Mouse (Mus musculus) lung, postnatal 0 days (tissue): ENCODE measurements around the gene Rab33b. TPM values are rescaled to one million over a fixed set of nuclear protein-coding genes. Genes with fewer than 3 reads are reported as not detected.

Source experiments
- ATAC-seq: fragments of 200-750 bp; cut with Nextera tagmentation; 2 replicates; pipeline ENCODE4 v1.8.0; 2017; ENCODE audit warnings: moderate library complexity
- DNase-seq: peaks from one replicate; pipeline ENCODE4 v3.0.0-alpha.2; 2016; ENCODE audit warnings: low spot score
- H3K27ac ChIP-seq: fragments of 300-500 bp; sonication (generic); 2 replicates; pipeline ENCODE4 v1.5.1; 2014; ENCODE audit warnings: antibody characterized with exemption, mild to moderate bottlenecking, low read length, mixed read lengths
- H3K27me3 ChIP-seq: fragments of 300-500 bp; sonication (generic); replicated peaks from 2 replicates; pipeline ENCODE4 v1.6.1; 2014; ENCODE audit warnings: low read length, mixed read lengths; ENCODE audit not compliant: insufficient read depth
- H3K36me3 ChIP-seq: fragments of 300-500 bp; sonication (generic); 2 replicates; pipeline ENCODE4 v1.6.1; 2014; ENCODE audit warnings: low read length, mixed read lengths; ENCODE audit not compliant: insufficient read depth
- H3K4me1 ChIP-seq: fragments of 300-500 bp; sonication (generic); 2 replicates; pipeline ENCODE4 v1.6.1; 2014; ENCODE audit warnings: antibody characterized with exemption, low read depth, low read length, mixed read lengths; ENCODE audit not compliant: insufficient read depth
- H3K4me2 ChIP-seq: fragments of 300-500 bp; sonication (generic); replicated peaks from 2 replicates; pipeline ENCODE4 v1.6.1; 2014; ENCODE audit warnings: low read depth, mild to moderate bottlenecking, low read length, moderate library complexity, mixed read lengths
- H3K4me3 ChIP-seq: fragments of 300-500 bp; sonication (generic); 2 replicates; pipeline ENCODE4 v1.5.1; 2014; ENCODE audit warnings: low read depth, low read length
- H3K9ac ChIP-seq: fragments of 300-500 bp; sonication (generic); replicated peaks from 2 replicates; pipeline ENCODE4 v1.6.1; 2014; ENCODE audit warnings: low read depth, mild to moderate bottlenecking
- H3K9me3 ChIP-seq: fragments of 300-500 bp; sonication (generic); 2 replicates; pipeline ENCODE4 v1.6.1; 2016; ENCODE audit warnings: low read length, mixed read lengths
- CTCF ChIP-seq: IDR thresholded peaks from 2 replicates; pipeline ENCODE4 v1.5.1; 2016; ENCODE audit warnings: antibody characterized with exemption, mild to moderate bottlenecking
- EP300 ChIP-seq: IDR thresholded peaks from 2 replicates; pipeline ENCODE4 v1.6.1; 2016; ENCODE audit warnings: antibody characterized with exemption, mild to moderate bottlenecking, control low read depth
- WGBS: fragments of 180-500 bp; shearing (Covaris S2); extraction: QIAGEN DNeasy Blood & Tissue Kit; methylation state at CpG from one replicate; pipeline ENCODE4 v1.1.7; 2014; 5-methylcytosine and 5-hydroxymethylcytosine counted together
- polyA plus RNA-seq: library from polyadenylated mRNA; unstranded; fragments of >200 nt; fragmentation: Nextera tagmentation; extraction: Ambion mirVana; gene quantifications from 2 replicates; pipeline ENCODE4 v1.2.1, GENCODE M21; 2015

Rab33b gene
- polyA plus RNA-seq, 1 experiment from 2014 or later = 24.9 TPM

- Histone ChIP-seq H3K4me3 (no peak overlapping the region), H3K4me2 (peak overlapping the region; percentile 9; the same call in 1 of the 2 replicates), H3K36me3 (peaks cover 28% of the 10 kb centered on the region), H3K4me1 (no peaks in the 10 kb centered on the region), H3K9me3 (no peaks in the 10 kb centered on the region), H3K9ac (no peak overlapping the region), H3K27me3 (no peaks in the 10 kb centered on the region), H3K27ac (peak overlapping the region; percentile 76)
- no peak for TF ChIP-seq CTCF
- no peak for TF ChIP-seq EP300
- ATAC-seq = no peak
- WGBS = 52% methylated on average over 5 of the region's 5 CpGs
- no peak for DNase-seq
Observed at GRCm38 (mm10) chr3:51532282-51532620, 48.5 kb downstream of the Rab33b start.

- Histone ChIP-seq H3K9me3 (no peaks in the 10 kb centered on the region), H3K9ac (no peak overlapping the region), H3K4me1 (no peaks in the 10 kb centered on the region), H3K36me3 (peaks cover 30% of the 10 kb centered on the region), H3K27ac (no peak overlapping the region), H3K4me3 (no peak overlapping the region), H3K27me3 (no peaks in the 10 kb centered on the region), H3K4me2 (no peak overlapping the region)
- TF ChIP-seq EP300 = no peak
- TF ChIP-seq CTCF = no peak
- no peak for ATAC-seq
- 64% methylated on average over 5 of the region's 5 CpGs for WGBS
- no peak for DNase-seq
Observed at GRCm38 (mm10) chr3:51533573-51533972, 49.9 kb downstream of the Rab33b start.

- Histone ChIP-seq H3K27ac (no peak overlapping the region), H3K36me3 (peaks cover 30% of the 10 kb centered on the region), H3K4me3 (no peak overlapping the region), H3K4me2 (no peak overlapping the region), H3K27me3 (no peaks in the 10 kb centered on the region), H3K9ac (no peak overlapping the region), H3K9me3 (no peaks in the 10 kb centered on the region), H3K4me1 (no peaks in the 10 kb centered on the region)
- 72% methylated on average over 9 of the region's 9 CpGs for WGBS
- TF ChIP-seq CTCF = no peak
- no peak for TF ChIP-seq EP300
- DNase-seq = no peak
- ATAC-seq = no peak
Observed at GRCm38 (mm10) chr3:51534013-51534412, 50.3 kb downstream of the Rab33b start.

- no peak overlapping the region for H3K4me3 ChIP-seq
- no peaks in the 10 kb centered on the region for H3K9me3 ChIP-seq
- H3K4me2 ChIP-seq = no peak overlapping the region
- H3K9ac ChIP-seq = no peak overlapping the region
- TF ChIP-seq CTCF (peak; percentile 85), EP300 (no peak)
- H3K27ac ChIP-seq = no peak overlapping the region
- ATAC-seq = peak; percentile 55; the same call in 1 of the 2 replicates
- 59% methylated on average over 15 of the region's 15 CpGs for WGBS
- peaks cover 27% of the 10 kb centered on the region for H3K36me3 ChIP-seq
- no peaks in the 10 kb centered on the region for H3K27me3 ChIP-seq
- no peaks in the 10 kb centered on the region for H3K4me1 ChIP-seq
- peak; percentile 84 for DNase-seq
Observed at GRCm38 (mm10) chr3:51539567-51540408, 56.1 kb downstream of the Rab33b start.

GRCm38 (mm10) chr3:51540659-51541058 lies 56.9 kb downstream of the Rab33b start:
- Histone ChIP-seq H3K27ac (no peak overlapping the region), H3K4me1 (no peaks in the 10 kb centered on the region), H3K4me2 (no peak overlapping the region), H3K9me3 (no peaks in the 10 kb centered on the region), H3K4me3 (no peak overlapping the region), H3K9ac (no peak overlapping the region), H3K27me3 (no peaks in the 10 kb centered on the region), H3K36me3 (peaks cover 22% of the 10 kb centered on the region)
- no peak for ATAC-seq
- no peak for TF ChIP-seq EP300
- TF ChIP-seq CTCF = no peak
- 95% methylated on average over 9 of the region's 9 CpGs for WGBS
- no peak for DNase-seq

GRCm38 (mm10) chr3:51544442-51545128 lies 60.9 kb downstream of the Rab33b start:
- no peaks in the 10 kb centered on the region for H3K4me1 ChIP-seq
- H3K9me3 ChIP-seq = no peaks in the 10 kb centered on the region
- 82% methylated on average over 19 of the region's 19 CpGs for WGBS
- DNase-seq = no peak
- no peak for ATAC-seq
- TF ChIP-seq EP300 (no peak), CTCF (no peak)
- no peak overlapping the region for H3K27ac ChIP-seq
- H3K4me2 ChIP-seq = no peak overlapping the region
- H3K27me3 ChIP-seq = no peaks in the 10 kb centered on the region
- H3K4me3 ChIP-seq = no peak overlapping the region
- no peak overlapping the region for H3K9ac ChIP-seq
- peaks cover 8% of the 10 kb centered on the region; the same call in 1 of the 2 replicates for H3K36me3 ChIP-seq

Other genes with a start within 250 kb of the Rab33b start
- 55.8 and 62.6 TPM in 2 replicates for gene Elf2, start 143.3 kb upstream of the Rab33b start, polyA plus RNA-seq
- not detected in 2 replicates for gene Mgarp, start 87.2 kb upstream of the Rab33b start, polyA plus RNA-seq
- gene Ndufc1, start 74.9 kb upstream of the Rab33b start, polyA plus RNA-seq = 498 and 517 TPM in 2 replicates
- 12.7 and 16.9 TPM in 2 replicates for gene Naa15, start 68.8 kb upstream of the Rab33b start, polyA plus RNA-seq
- gene Setd7, start 77.0 kb downstream of the Rab33b start, polyA plus RNA-seq = 2.1 TPM in 2 replicates
- 6.7 and 8.6 TPM in 2 replicates for gene Mgst2, start 176.4 kb downstream of the Rab33b start, polyA plus RNA-seq